Mouse (Mus musculus): ENCODE data around the gene Rimklb. TPM values are rescaled to one million over a fixed set of nuclear protein-coding genes. Genes with fewer than 3 reads are reported as not detected.
"Not testable (repeated sequence)": the region's sequence is repeated elsewhere in the genome, so short reads cannot be mapped to it uniquely, and the experiment has no call there.

The Rimklb gene
- total and polyA plus RNA-seq, 3 experiments = not detected

DNA sequence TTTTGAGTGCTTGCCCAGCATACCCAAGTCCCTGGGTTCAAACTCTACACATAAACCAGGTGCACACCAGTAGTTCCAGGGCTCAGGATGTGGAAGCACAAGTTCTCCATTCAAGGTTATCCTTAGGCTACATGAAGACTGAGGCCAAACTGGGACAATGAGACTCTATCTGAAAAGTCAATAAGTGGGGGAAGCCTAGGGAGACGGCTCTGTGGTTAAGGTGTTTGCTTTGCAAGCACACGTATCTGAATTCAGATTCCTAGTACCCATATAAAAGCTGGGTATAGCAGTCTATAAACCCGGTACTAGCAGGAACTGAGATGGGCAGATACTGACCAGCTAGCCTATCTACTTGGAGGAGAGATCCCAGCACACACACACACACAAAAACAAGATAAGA lies 20.5 kb downstream of the Rimklb start:
- Histone ChIP-seq H3K27ac (ENCODE audit: insufficient read depth, low read depth) (no peak overlapping the region), H3K4me1 (ENCODE audit: control insufficient read depth in 1 of 2, insufficient read depth in 2 of 2) (no peaks in the 10 kb centered on the region), H3K27me3 (replicated peaks) (no peaks in the 10 kb centered on the region), H3K9me3 (replicated peaks; ENCODE audit: low read length) (no peaks in the 10 kb centered on the region), H3K9ac (ENCODE audit: insufficient read depth, low read depth) (no peak overlapping the region), H3K36me3 (replicated peaks in 1 of 2; ENCODE audit: control insufficient read depth in 1 of 2, insufficient read depth in 1 of 2, low read length in 1 of 2) (no peaks in the 10 kb centered on the region), H3K4me3 (replicated peaks in 1 of 3; ENCODE audit: low read depth in 2 of 3, low read length in 2 of 3, poor library complexity in 1 of 3) (no peak overlapping the region), H3K4me2 (ENCODE audit: insufficient read depth, low read depth, poor library complexity, severe bottlenecking) (no peak overlapping the region), H3K79me2 (replicated peaks; ENCODE audit: control insufficient read depth, extremely low read depth, insufficient read depth, poor library complexity, severe bottlenecking) (no peaks in the 10 kb centered on the region)
- dilution Hi-C loops (cut with MboI; ENCODE audit: extremely low pct_ligation_motif_present, extremely low pct_unique_long_range_greater_than_20kb, low sequenced_read_pairs) (no loop called here), in situ Hi-C loops (cut with MboI; ENCODE audit: low pct_ligation_motif_present, low pct_unique_long_range_greater_than_20kb, low sequenced_read_pairs) (no loop called here)
- TF ChIP-seq ZNF384 (IDR thresholded peaks at IDR 0.05; ENCODE audit: low read depth, low read length) (no peak), SMC3 (IDR thresholded peaks at IDR 0.05; ENCODE audit: low read depth, low read length) (no peak), PAX5 (IDR thresholded peaks at IDR 0.05; ENCODE audit: low read length) (no peak), NRF1 (IDR thresholded peaks at IDR 0.05; ENCODE audit: low read depth, low read length) (no peak), UBTF (IDR thresholded peaks at IDR 0.05; ENCODE audit: low read depth, low read length) (no peak)
- no peak for DNase-seq (ENCODE audit: extremely low read depth)

DNA sequence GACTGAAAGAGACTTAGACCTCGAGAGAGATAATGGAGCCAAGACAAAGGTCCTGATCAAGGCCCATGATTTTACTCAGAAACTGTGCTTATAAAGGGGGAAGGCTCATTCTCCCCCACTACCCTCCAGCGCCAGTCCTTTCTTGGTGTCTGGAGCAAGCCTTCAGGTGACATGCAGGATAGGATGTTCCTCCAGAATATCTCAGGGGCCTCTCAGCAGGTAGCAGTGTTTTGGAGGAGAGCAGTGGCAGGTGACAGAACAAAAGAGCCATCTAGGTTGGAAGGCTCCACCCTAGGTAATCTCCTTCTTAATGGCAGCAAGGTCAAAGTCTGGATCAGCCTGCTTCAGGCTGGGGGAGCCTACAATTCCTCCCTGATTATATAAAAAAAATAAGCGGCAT lies 27.1 kb downstream of the Rimklb start:
- H3K4me2 ChIP-seq (ENCODE audit: insufficient read depth, low read depth, poor library complexity, severe bottlenecking); H3K9ac ChIP-seq (ENCODE audit: insufficient read depth, low read depth); DNase-seq (ENCODE audit: extremely low read depth); H3K79me2 ChIP-seq (replicated peaks; ENCODE audit: control insufficient read depth, extremely low read depth, insufficient read depth, poor library complexity, severe bottlenecking); H3K4me3 ChIP-seq (replicated peaks in 1 of 3; ENCODE audit: low read depth in 2 of 3, low read length in 2 of 3, poor library complexity in 1 of 3); H3K9me3 ChIP-seq (replicated peaks; ENCODE audit: low read length); H3K27me3 ChIP-seq (replicated peaks); dilution Hi-C loops (cut with MboI; ENCODE audit: extremely low pct_ligation_motif_present, extremely low pct_unique_long_range_greater_than_20kb, low sequenced_read_pairs); H3K4me1 ChIP-seq (ENCODE audit: control insufficient read depth in 1 of 2, insufficient read depth in 2 of 2); H3K27ac ChIP-seq (ENCODE audit: insufficient read depth, low read depth); in situ Hi-C loops (cut with MboI; ENCODE audit: low pct_ligation_motif_present, low pct_unique_long_range_greater_than_20kb, low sequenced_read_pairs); H3K36me3 ChIP-seq (replicated peaks in 1 of 2; ENCODE audit: control insufficient read depth in 1 of 2, insufficient read depth in 1 of 2, low read length in 1 of 2): not testable (repeated sequence)

DNA sequence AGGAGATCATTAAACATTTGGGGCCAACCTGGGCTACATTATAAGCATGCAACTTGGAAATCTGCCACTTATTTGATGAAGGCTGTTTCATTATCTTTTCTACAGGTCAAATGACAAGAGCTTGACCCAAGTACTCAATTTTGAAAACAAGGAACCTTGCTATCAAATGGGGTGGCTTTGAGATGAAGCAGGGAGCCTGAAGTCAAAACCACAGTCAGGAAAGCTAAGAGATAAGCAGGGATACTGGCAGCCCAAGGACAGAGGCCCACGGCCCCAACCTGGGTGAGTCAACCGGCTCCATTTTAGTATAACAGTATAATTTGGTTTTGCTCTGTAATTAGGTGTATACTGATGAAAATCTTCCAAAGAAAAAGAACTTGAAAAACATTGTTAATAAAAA lies 28.3 kb downstream of the Rimklb start:
- no peak for TF ChIP-seq PAX5 (IDR thresholded peaks at IDR 0.05; ENCODE audit: low read length)
- TF ChIP-seq E2F4 (IDR thresholded peaks at IDR 0.05; ENCODE audit: insufficient replicate concordance, low read depth, low read length) = no peak
- TF ChIP-seq USF1 (IDR thresholded peaks at IDR 0.05; ENCODE audit: low read depth, low read length) = no peak
- TF ChIP-seq JUN (IDR thresholded peaks at IDR 0.05; ENCODE audit: insufficient read depth, low read depth, low read length) = no peak
- TF ChIP-seq GABPA (IDR thresholded peaks at IDR 0.05; ENCODE audit: insufficient replicate concordance, low read depth, low read length) = no peak
- no peak for TF ChIP-seq MEF2A (IDR thresholded peaks at IDR 0.05; ENCODE audit: borderline replicate concordance, low read depth, low read length)
- no peak for TF ChIP-seq TCF12 (IDR thresholded peaks at IDR 0.05; ENCODE audit: low read depth, low read length)
- TF ChIP-seq ZKSCAN1 (IDR thresholded peaks at IDR 0.05; ENCODE audit: borderline replicate concordance, low read depth, low read length) = no peak
- Histone ChIP-seq H3K27me3 (replicated peaks) (peaks cover 5% of the 10 kb centered on the region), H3K9ac (ENCODE audit: insufficient read depth, low read depth) (no peak overlapping the region), H3K27ac (ENCODE audit: insufficient read depth, low read depth) (no peak overlapping the region), H3K79me2 (replicated peaks; ENCODE audit: control insufficient read depth, extremely low read depth, insufficient read depth, poor library complexity, severe bottlenecking) (no peaks in the 10 kb centered on the region), H3K4me2 (ENCODE audit: insufficient read depth, low read depth, poor library complexity, severe bottlenecking) (no peak overlapping the region), H3K9me3 (replicated peaks; ENCODE audit: low read length) (no peaks in the 10 kb centered on the region), H3K36me3 (replicated peaks in 1 of 2; ENCODE audit: control insufficient read depth in 1 of 2, insufficient read depth in 1 of 2, low read length in 1 of 2) (no peaks in the 10 kb centered on the region), H3K4me3 (replicated peaks in 1 of 3; ENCODE audit: low read depth in 2 of 3, low read length in 2 of 3, poor library complexity in 1 of 3) (no peak overlapping the region), H3K4me1 (ENCODE audit: control insufficient read depth in 1 of 2, insufficient read depth in 2 of 2) (peaks cover 3 to 6% of the 10 kb centered on the region in 2 experiments; a peak in 2 of 4 replicates)
- DNase-seq (ENCODE audit: extremely low read depth) = no peak
- dilution Hi-C loops (cut with MboI; ENCODE audit: extremely low pct_ligation_motif_present, extremely low pct_unique_long_range_greater_than_20kb, low sequenced_read_pairs) (no loop called here), in situ Hi-C loops (cut with MboI; ENCODE audit: low pct_ligation_motif_present, low pct_unique_long_range_greater_than_20kb, low sequenced_read_pairs) (no loop called here)

Data from CH12.LX (cell line).